Mouse (Mus musculus): ENCODE results near the gene Ccdc57. TPM values are rescaled to one million over a fixed set of nuclear protein-coding genes. Genes with fewer than 3 reads are reported as not detected.

Ccdc57 gene
- total and polyA plus RNA-seq, 2 experiments from 2014 or later = 4.8 to 7.1 TPM

GRCm38 (mm10) chr11:120853788-120854187, 78.9 kb downstream of the Ccdc57 start:
- no peak overlapping the region for H3K27ac ChIP-seq
- no peaks in the 10 kb centered on the region for H3K4me1 ChIP-seq (ENCODE audit: insufficient read depth, low read length)

GRCm38 (mm10) chr11:120853158-120853557, 79.5 kb downstream of the Ccdc57 start:
- Histone ChIP-seq H3K4me3 (ENCODE audit: low read length) (no peak overlapping the region), H3K9me3 (ENCODE audit: low read length) (no peaks in the 10 kb centered on the region), H3K4me2 (ENCODE audit: low read depth, low read length) (no peak overlapping the region), H3K36me3 (ENCODE audit: insufficient read depth, low read length) (no peaks in the 10 kb centered on the region), H3K4me1 (ENCODE audit: insufficient read depth, low read length) (no peaks in the 10 kb centered on the region), H3K27me3 (ENCODE audit: insufficient read depth, low read length) (no peaks in the 10 kb centered on the region), H3K9ac (replicated peaks; ENCODE audit: low read length) (no peak overlapping the region), H3K27ac (no peak overlapping the region)
- DNase-seq (ENCODE audit: low spot score) = no peak
- 99% methylated on average over 4 of the region's 4 CpGs for WGBS
- no peak for ATAC-seq
- TF ChIP-seq CTCF (IDR thresholded peaks at IDR 0.05; ENCODE audit: low read depth) = no peak

More at GRCm38 (mm10) chr11:120853788-120854187, 78.9 kb downstream of the Ccdc57 start:
- WGBS = 77% methylated on average over 4 of the region's 4 CpGs
- no peaks in the 10 kb centered on the region for H3K36me3 ChIP-seq (ENCODE audit: insufficient read depth, low read length)
- ATAC-seq (0 out of 2 replicates have a peak, but pooled peaks have one; percentile 21), DNase-seq (ENCODE audit: low spot score) (no peak)
- no peaks in the 10 kb centered on the region for H3K9me3 ChIP-seq (ENCODE audit: low read length)
- H3K27me3 ChIP-seq (ENCODE audit: insufficient read depth, low read length) = no peaks in the 10 kb centered on the region
- no peak overlapping the region for H3K4me3 ChIP-seq (ENCODE audit: low read length)
- no peak for TF ChIP-seq CTCF (IDR thresholded peaks at IDR 0.05; ENCODE audit: low read depth)
- no peak overlapping the region for H3K4me2 ChIP-seq (ENCODE audit: low read depth, low read length)
- H3K9ac ChIP-seq (replicated peaks; ENCODE audit: low read length) = no peak overlapping the region

- WGBS = 67% methylated on average over 11 of the region's 11 CpGs
Measured at GRCm38 (mm10) chr11:120852083-120852935, 80.4 kb downstream of the Ccdc57 start.

GRCm38 (mm10) chr11:120851582-120851981, 81.1 kb downstream of the Ccdc57 start:
- Histone ChIP-seq H3K4me2 (ENCODE audit: low read depth, low read length) (no peak overlapping the region), H3K9me3 (ENCODE audit: low read length) (no peaks in the 10 kb centered on the region), H3K9ac (replicated peaks; ENCODE audit: low read length) (no peak overlapping the region), H3K27ac (no peak overlapping the region), H3K4me1 (ENCODE audit: insufficient read depth, low read length) (no peaks in the 10 kb centered on the region), H3K27me3 (ENCODE audit: insufficient read depth, low read length) (no peaks in the 10 kb centered on the region), H3K36me3 (ENCODE audit: insufficient read depth, low read length) (no peaks in the 10 kb centered on the region), H3K4me3 (ENCODE audit: low read length) (no peak overlapping the region)
- no peak for TF ChIP-seq CTCF (IDR thresholded peaks at IDR 0.05; ENCODE audit: low read depth)
- ATAC-seq = no peak
- WGBS = 72% methylated on average over 2 of the region's 2 CpGs
- DNase-seq (ENCODE audit: low spot score) = no peak

More at GRCm38 (mm10) chr11:120852083-120852935, 80.4 kb downstream of the Ccdc57 start:
- Histone ChIP-seq H3K9me3 (ENCODE audit: low read length) (no peaks in the 10 kb centered on the region), H3K9ac (replicated peaks; ENCODE audit: low read length) (no peak overlapping the region), H3K36me3 (ENCODE audit: insufficient read depth, low read length) (no peaks in the 10 kb centered on the region), H3K4me3 (ENCODE audit: low read length) (no peak overlapping the region), H3K4me2 (ENCODE audit: low read depth, low read length) (no peak overlapping the region), H3K27me3 (ENCODE audit: insufficient read depth, low read length) (no peaks in the 10 kb centered on the region), H3K27ac (no peak overlapping the region), H3K4me1 (ENCODE audit: insufficient read depth, low read length) (no peaks in the 10 kb centered on the region)
- no peak for TF ChIP-seq CTCF (IDR thresholded peaks at IDR 0.05; ENCODE audit: low read depth)
- ATAC-seq (no peak), DNase-seq (ENCODE audit: low spot score) (no peak)

- TF ChIP-seq CTCF (IDR thresholded peaks at IDR 0.05; ENCODE audit: low read depth) = no peak
- ATAC-seq = no peak
- H3K27ac ChIP-seq = no peak overlapping the region
- no peak overlapping the region for H3K9ac ChIP-seq (replicated peaks; ENCODE audit: low read length)
- H3K4me3 ChIP-seq (ENCODE audit: low read length) = no peak overlapping the region
- no peaks in the 10 kb centered on the region for H3K36me3 ChIP-seq (ENCODE audit: insufficient read depth, low read length)
- no peak overlapping the region for H3K4me2 ChIP-seq (ENCODE audit: low read depth, low read length)
- H3K4me1 ChIP-seq (ENCODE audit: insufficient read depth, low read length) = no peaks in the 10 kb centered on the region
- WGBS = 60% methylated on average over 1 of the region's 1 CpGs
- no peaks in the 10 kb centered on the region for H3K9me3 ChIP-seq (ENCODE audit: low read length)
- DNase-seq (ENCODE audit: low spot score) = no peak
- no peaks in the 10 kb centered on the region for H3K27me3 ChIP-seq (ENCODE audit: insufficient read depth, low read length)
Measured at GRCm38 (mm10) chr11:120851132-120851531, 81.5 kb downstream of the Ccdc57 start.

GRCm38 (mm10) chr11:120850331-120851030, 82.2 kb downstream of the Ccdc57 start:
- 65% methylated on average over 2 of the region's 2 CpGs for WGBS
- no peak for ATAC-seq
- H3K27me3 ChIP-seq (ENCODE audit: insufficient read depth, low read length) = no peaks in the 10 kb centered on the region
- no peaks in the 10 kb centered on the region for H3K9me3 ChIP-seq (ENCODE audit: low read length)
- H3K4me1 ChIP-seq (ENCODE audit: insufficient read depth, low read length) = no peaks in the 10 kb centered on the region
- no peak overlapping the region for H3K27ac ChIP-seq
- TF ChIP-seq CTCF (IDR thresholded peaks at IDR 0.05; ENCODE audit: low read depth) = no peak
- no peak for DNase-seq (ENCODE audit: low spot score)
- no peaks in the 10 kb centered on the region for H3K36me3 ChIP-seq (ENCODE audit: insufficient read depth, low read length)
- H3K4me3 ChIP-seq (ENCODE audit: low read length) = no peak overlapping the region
- no peak overlapping the region for H3K9ac ChIP-seq (replicated peaks; ENCODE audit: low read length)
- H3K4me2 ChIP-seq (ENCODE audit: low read depth, low read length) = no peak overlapping the region
